Mouse (Mus musculus): ENCODE measurements at regions not wholly inside any gene's neighbourhood (a gene's known extent, or its start where the extent isn't known, plus 50 kb on each side); places are given as distances from the start of the nearest gene placed in this dataset.
A peak's percentile ranks its signal among the peaks of the same experiment; 100 is the strongest.

- TF ChIP-seq CTCF (IDR thresholded peaks at IDR 0.05; ENCODE audit: borderline replicate concordance, insufficient read depth, low read length) (peak; percentile 71; the same call in 1 of the 2 replicates), POLR2A (IDR thresholded peaks at IDR 0.05; ENCODE audit: low read depth, low read length) (no peak)
Observed at GRCm38 (mm10) chr10:119294454-119295149, 54.7 kb upstream of the Cand1 start.

Measured in embryonic fibroblast, embryonic 13.5 days (primary cell).